In the genomic region with DNA sequence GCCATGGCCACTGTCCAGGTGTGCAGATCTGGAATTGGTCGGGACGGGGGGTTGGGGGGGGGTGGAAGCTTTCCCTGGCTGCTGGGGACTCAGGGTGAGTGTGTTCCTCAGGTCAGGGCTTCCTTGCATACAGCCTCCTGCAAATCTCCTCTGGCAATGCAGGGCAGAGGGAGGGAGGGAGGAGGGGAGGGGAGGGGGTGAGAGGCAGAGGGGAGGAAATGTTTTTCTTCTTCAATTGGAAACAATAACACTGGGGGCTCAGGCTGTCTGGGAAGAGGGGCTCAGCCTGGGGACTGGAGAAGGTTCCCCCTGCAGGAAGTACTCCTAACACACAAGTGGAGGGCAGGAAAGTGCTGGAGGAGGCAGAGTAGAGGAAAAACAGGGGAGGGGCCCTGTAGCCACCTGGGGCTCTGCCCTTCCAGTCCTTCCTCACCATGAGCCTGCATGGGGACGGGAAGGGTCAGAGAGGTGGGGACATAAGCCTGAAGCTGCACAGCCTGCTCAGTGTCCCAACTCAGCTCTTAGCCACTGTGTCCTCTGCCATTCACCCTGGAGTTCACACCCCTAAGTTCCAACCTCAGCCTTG, we compare ENCODE assay signal across 12 mouse cellular contexts. TPM values are rescaled to one million over a fixed set of nuclear protein-coding genes. Genes with fewer than 3 reads are reported as not detected.
A peak's percentile ranks its signal among the peaks of the same experiment; 100 is the strongest.
DNase-seq lines count a peak whose midpoint lies in the region; ATAC-seq and TF ChIP-seq lines count a peak whose summit lies in the region.
"Had no signal": no experiment of that assay in that cellular context is flagged by ENCODE, and none has a peak within 500 bp of the region (broad histone marks: within the 10 kb centered on the region; RNA-seq: fewer than 3 reads in every experiment).

No protein-coding gene starts in this region.

- H3K4me3 ChIP-seq in forebrain, embryonic 10.5 days = no peak overlapping the region
- no peak overlapping the region for H3K4me3 ChIP-seq in forebrain, embryonic 12.5 days (replicated peaks)
- no peak overlapping the region for H3K4me3 ChIP-seq in embryonic facial prominence, embryonic 15.5 days (replicated peaks)
- no peak overlapping the region for H3K4me3 ChIP-seq in limb, embryonic 14.5 days (replicated peaks; ENCODE audit: low read length)
- H3K4me3 ChIP-seq: neural tube, embryonic 15.5 days had no signal

- 20% methylated on average over 3 of the region's 3 CpGs for WGBS in forebrain, embryonic 10.5 days
- whole genome bisulfite sequencing in forebrain, embryonic 12.5 days = 30% methylated on average over 3 of the region's 3 CpGs
- 25% methylated on average over 3 of the region's 3 CpGs for WGBS in embryonic facial prominence, embryonic 15.5 days
- WGBS in limb, embryonic 14.5 days = 10% methylated on average over 3 of the region's 3 CpGs

- DNase-seq in forebrain, embryonic 10.5 days (ENCODE audit: extremely low spot score, low spot score) = no peak
- peak; percentile 28 for DNase-seq in kidney, postnatal 10 days
- no peak for DNase-seq in kidney, adult 18-20 months
- no peak for DNase-seq in limb, embryonic 14.5 days (ENCODE audit: low spot score)
- DNase-seq in right cerebral cortex, adult 2 months (ENCODE audit: low spot score in 2 of 2) = no peak
- DNase-seq in gastrocnemius, postnatal 36 days = no peak

- no peaks in the 10 kb centered on the region for H3K36me3 ChIP-seq in forebrain, embryonic 10.5 days (replicated peaks)
- H3K36me3 ChIP-seq in forebrain, embryonic 12.5 days (replicated peaks) = no peaks in the 10 kb centered on the region
- no peaks in the 10 kb centered on the region for H3K36me3 ChIP-seq in embryonic facial prominence, embryonic 15.5 days
- no peaks in the 10 kb centered on the region for H3K36me3 ChIP-seq in limb, embryonic 14.5 days (ENCODE audit: control insufficient read depth, insufficient read depth, low read length)
- H3K36me3 ChIP-seq: G1E; neural tube, embryonic 15.5 days had no signal

- H3K27me3 ChIP-seq in forebrain, embryonic 10.5 days (ENCODE audit: poor library complexity, severe bottlenecking) = peaks cover 44% of the 10 kb centered on the region
- peaks cover 30% of the 10 kb centered on the region for H3K27me3 ChIP-seq in forebrain, embryonic 12.5 days
- peaks cover 10% of the 10 kb centered on the region for H3K27me3 ChIP-seq in embryonic facial prominence, embryonic 15.5 days
- H3K27me3 ChIP-seq in limb, embryonic 14.5 days (ENCODE audit: control insufficient read depth, insufficient read depth, low read length) = peaks cover 17% of the 10 kb centered on the region

- no peaks in the 10 kb centered on the region for H3K9me3 ChIP-seq in forebrain, embryonic 10.5 days
- no peaks in the 10 kb centered on the region for H3K9me3 ChIP-seq in forebrain, embryonic 12.5 days
- no peaks in the 10 kb centered on the region for H3K9me3 ChIP-seq in embryonic facial prominence, embryonic 15.5 days (replicated peaks)
- no peaks in the 10 kb centered on the region for H3K9me3 ChIP-seq in limb, embryonic 14.5 days (ENCODE audit: control insufficient read depth, low read length)
- H3K9me3 ChIP-seq: neural tube, embryonic 15.5 days had no signal

- no peak overlapping the region for H3K9ac ChIP-seq in forebrain, embryonic 12.5 days
- H3K9ac ChIP-seq in embryonic facial prominence, embryonic 15.5 days = no peak overlapping the region
- H3K9ac ChIP-seq in limb, embryonic 14.5 days (ENCODE audit: low read depth, low read length, severe bottlenecking) = 0 out of 2 replicates have a peak overlapping the region, but pooled peaks have one; percentile 21
- H3K9ac ChIP-seq: neural tube, embryonic 15.5 days had no signal

- no peak overlapping the region for H3K4me2 ChIP-seq in forebrain, embryonic 12.5 days
- H3K4me2 ChIP-seq in embryonic facial prominence, embryonic 15.5 days (replicated peaks) = no peak overlapping the region
- no peak overlapping the region for H3K4me2 ChIP-seq in limb, embryonic 14.5 days (replicated peaks; ENCODE audit: low read depth, low read length, severe bottlenecking)
- H3K4me2 ChIP-seq: neural tube, embryonic 15.5 days had no signal

- ATAC-seq in forebrain, embryonic 12.5 days (ENCODE audit: low FRiP score) = no peak
- no peak for ATAC-seq in embryonic facial prominence, embryonic 15.5 days (ENCODE audit: insufficient number of reproducible peaks, low FRiP score, low TSS enrichment, low read depth)
- ATAC-seq in limb, embryonic 14.5 days (ENCODE audit: low FRiP score, low read depth) = no peak

- H3K4me1 ChIP-seq in forebrain, embryonic 10.5 days = peaks cover 73% of the 10 kb centered on the region
- H3K4me1 ChIP-seq in forebrain, embryonic 12.5 days = peaks cover 24% of the 10 kb centered on the region
- H3K4me1 ChIP-seq in embryonic facial prominence, embryonic 15.5 days = peaks cover 52% of the 10 kb centered on the region
- H3K4me1 ChIP-seq in limb, embryonic 14.5 days (ENCODE audit: control insufficient read depth, insufficient read depth, low read length) = peaks cover 24% of the 10 kb centered on the region

- no peak for TF ChIP-seq POLR2A in limb, embryonic 14.5 days (IDR thresholded peaks at IDR 0.05; ENCODE audit: borderline replicate concordance, extremely low read depth, insufficient read depth, insufficient read length)

- intact Hi-C loops in gastrocnemius, postnatal 36 days (cut with DNase I) = no loop called here

- H3K27ac ChIP-seq in forebrain, embryonic 10.5 days = peak overlapping the region; percentile 63
- H3K27ac ChIP-seq in forebrain, embryonic 12.5 days = no peak overlapping the region
- peak overlapping the region; percentile 55; the same call in 1 of the 2 replicates for H3K27ac ChIP-seq in embryonic facial prominence, embryonic 15.5 days (replicated peaks)
- no peak overlapping the region for H3K27ac ChIP-seq in limb, embryonic 14.5 days (replicated peaks; ENCODE audit: low read depth, low read length)
- H3K27ac ChIP-seq: neural tube, embryonic 15.5 days had no signal

RNA-seq across cellular contexts. Expression of a gene that starts 3.0 kb away (rescaled TPM):
- 23.9 and 28.0 TPM in 2 replicates for polyA plus RNA-seq in forebrain, embryonic 10.5 days (2016; fragmentation: Nextera tagmentation; extraction: Ambion mirVana)
- 18.8 and 19.2 TPM in 2 replicates for polyA plus RNA-seq in forebrain, embryonic 12.5 days (2016; fragmentation: Nextera tagmentation; extraction: Ambion mirVana)
- polyA plus RNA-seq in embryonic facial prominence, embryonic 15.5 days (2015; fragmentation: Nextera tagmentation; extraction: Ambion mirVana) = 29.4 and 33.5 TPM in 2 replicates
- 61.9 and 74.1 TPM in 2 replicates for polyA plus RNA-seq in limb, embryonic 14.5 days (2012; rRNA removed)
- 39.1 and 50.4 TPM in 2 replicates for polyA plus RNA-seq in limb, embryonic 14.5 days (2014; fragmentation: Nextera tagmentation; extraction: Ambion mirVana)
- 10 to 100 TPM; 19.0 to 21.8 TPM for total RNA-seq in gastrocnemius, postnatal 36 days (2021)

RNA-seq across cellular contexts. Expression of a gene that starts 53.1 kb away (rescaled TPM):
- polyA plus RNA-seq in forebrain, embryonic 10.5 days (2016; fragmentation: Nextera tagmentation; extraction: Ambion mirVana) = not detected in 2 replicates
- not detected in 2 replicates for polyA plus RNA-seq in forebrain, embryonic 12.5 days (2016; fragmentation: Nextera tagmentation; extraction: Ambion mirVana)
- not detected in 2 replicates for polyA plus RNA-seq in embryonic facial prominence, embryonic 15.5 days (2015; fragmentation: Nextera tagmentation; extraction: Ambion mirVana)
- polyA plus RNA-seq in limb, embryonic 14.5 days (2012; rRNA removed) = not detected in 2 replicates
- polyA plus RNA-seq in limb, embryonic 14.5 days (2014; fragmentation: Nextera tagmentation; extraction: Ambion mirVana) = not detected in 2 replicates
- total RNA-seq in gastrocnemius, postnatal 36 days (2021) = not detected
- total RNA-seq: G1E; left cerebral cortex, postnatal 10 days had no signal
- polyA plus RNA-seq: G1E; neural tube, embryonic 15.5 days; spleen, adult 2 months had no signal

Comparison
In these comparisons a context has a peak if more than half of its experiments do, and no peak if none do; other contexts are left out.
1. H3K27ac ChIP-seq: peak in forebrain, embryonic 10.5 days (single experiment) and embryonic facial prominence, embryonic 15.5 days (single experiment); none in forebrain, embryonic 12.5 days (single experiment) and limb, embryonic 14.5 days (single experiment).